Mouse (Mus musculus) CH12F3 (cell line): ENCODE measurements around the gene Dll4.

Experiments
- in situ Hi-C: fragments of 300-500 bp; cut with MboI; formaldehyde crosslinking; loops from 2 replicates; pipeline ENCODE4 v1.14.3; 2020; ENCODE audit warnings: low sequenced_read_pairs

Gene Dll4

GRCm38 (mm10) chr2:119377826-119378225 lies 52.2 kb downstream of the Dll4 start:
- in situ Hi-C loops = no loop called here

GRCm38 (mm10) chr2:119379455-119379854 lies 53.9 kb downstream of the Dll4 start:
- in situ Hi-C loops = no loop called here
